Mouse (Mus musculus) granulocyte monocyte progenitor cell, adult 5-6 weeks (primary cell): ENCODE data around the gene Cfap126. TPM values are rescaled to one million over a fixed set of nuclear protein-coding genes. Genes with fewer than 3 reads are reported as not detected.

Experiments
- ATAC-seq: replicated peaks from 2 replicates; pipeline ENCODE4 v1.8.0; 2016; ENCODE audit warnings: mild to moderate bottlenecking, moderate TSS enrichment, inconsistent platforms; ENCODE audit not compliant: poor library complexity, severe bottlenecking
- total RNA-seq, 2 experiments: library from RNA; stranded (forward) in 1 of 2; stranded (reverse) in 1 of 2; fragments of 200-712, 200-1000 nt in 1 of 2; fragments of >200 nt in 1 of 2; fragmentation: Nextera tagmentation in 1 of 2; gene quantifications; 2 replicates each; pipeline ENCODE4 v1.2.3; 2014 to 2017

Cfap126 gene
- total RNA-seq, 2 experiments from 2014 or later: 1.5 to 1.7 TPM

DNA sequence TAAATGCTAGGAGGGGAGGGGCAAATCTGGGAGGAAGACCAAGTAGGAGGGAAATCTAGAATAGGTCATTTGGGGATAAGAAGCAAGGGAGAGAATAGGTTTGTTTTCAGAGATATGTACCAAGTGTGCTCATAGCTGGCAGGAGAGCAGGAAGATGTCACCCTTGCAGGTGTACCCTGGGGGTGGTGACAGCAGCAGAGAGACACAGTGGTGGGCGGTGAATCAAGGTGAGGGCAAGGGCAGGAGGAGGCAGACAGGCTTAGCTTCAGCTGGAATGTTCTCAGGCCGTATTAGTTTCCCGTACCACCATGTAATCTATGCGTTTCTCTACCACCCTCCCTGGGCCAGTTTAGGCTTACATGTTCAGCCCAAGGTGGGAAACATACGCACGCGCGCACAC lies 59.1 kb downstream of the Cfap126 start:
- no peak for ATAC-seq

Other genes starting within 250 kb of the Cfap126 start
- gene Atf6, start 246.1 kb upstream of the Cfap126 start, total RNA-seq (2014; fragmentation: Nextera tagmentation): 19.2 and 27.1 TPM in 2 replicates
- 27.5 and 30.5 TPM in 2 replicates for gene Atf6, start 246.1 kb upstream of the Cfap126 start, total RNA-seq (2017)
- not detected in 2 replicates for gene Gm26620, start 228.9 kb upstream of the Cfap126 start, total RNA-seq (2014; fragmentation: Nextera tagmentation)
- not detected in 2 replicates for gene Gm26620, start 228.9 kb upstream of the Cfap126 start, total RNA-seq (2017)
- 16.9 and 18.2 TPM in 2 replicates for gene Dusp12, start 228.4 kb upstream of the Cfap126 start, total RNA-seq (2014; fragmentation: Nextera tagmentation)
- gene Dusp12, start 228.4 kb upstream of the Cfap126 start, total RNA-seq (2017): 10.3 and 10.9 TPM in 2 replicates
- gene Fcrlb, start 201.0 kb upstream of the Cfap126 start, total RNA-seq (2014; fragmentation: Nextera tagmentation): not detected in 2 replicates
- not detected in 2 replicates for gene Fcrlb, start 201.0 kb upstream of the Cfap126 start, total RNA-seq (2017)
- gene Fcrla, start 186.3 kb upstream of the Cfap126 start, total RNA-seq (2014; fragmentation: Nextera tagmentation): not detected in 2 replicates
- gene Fcrla, start 186.3 kb upstream of the Cfap126 start, total RNA-seq (2017): not detected in 2 replicates
- gene Fcgr2b, start 137.4 kb upstream of the Cfap126 start, total RNA-seq (2014; fragmentation: Nextera tagmentation): 106 and 115 TPM in 2 replicates
- gene Fcgr2b, start 137.4 kb upstream of the Cfap126 start, total RNA-seq (2017): 106 and 143 TPM in 2 replicates
- 0.58 and 2.9 TPM in 2 replicates for gene Fcgr4, start 95.0 kb upstream of the Cfap126 start, total RNA-seq (2014; fragmentation: Nextera tagmentation)
- 3.1 and 3.5 TPM in 2 replicates for gene Fcgr4, start 95.0 kb upstream of the Cfap126 start, total RNA-seq (2017)
- gene Fcgr3, start 49.0 kb upstream of the Cfap126 start, total RNA-seq (2014; fragmentation: Nextera tagmentation): 274 and 310 TPM in 2 replicates
- 498 and 520 TPM in 2 replicates for gene Fcgr3, start 49.0 kb upstream of the Cfap126 start, total RNA-seq (2017)
- 119 and 151 TPM in 2 replicates for gene Sdhc, start 36.7 kb downstream of the Cfap126 start, total RNA-seq (2014; fragmentation: Nextera tagmentation)
- gene Sdhc, start 36.7 kb downstream of the Cfap126 start, total RNA-seq (2017): 110 and 112 TPM in 2 replicates
- 2.0 TPM in 1 of 2 replicates, not detected in the other for gene Mpz, start 36.8 kb downstream of the Cfap126 start, total RNA-seq (2014; fragmentation: Nextera tagmentation)
- gene Mpz, start 36.8 kb downstream of the Cfap126 start, total RNA-seq (2017): not detected in 2 replicates
- gene Pcp4l1, start 82.3 kb downstream of the Cfap126 start, total RNA-seq (2014; fragmentation: Nextera tagmentation): 11.7 and 11.8 TPM in 2 replicates
- 13.7 TPM in 2 replicates for gene Pcp4l1, start 82.3 kb downstream of the Cfap126 start, total RNA-seq (2017)
- not detected in 2 replicates for gene Nr1i3, start 100.1 kb downstream of the Cfap126 start, total RNA-seq (2014; fragmentation: Nextera tagmentation)
- gene Nr1i3, start 100.1 kb downstream of the Cfap126 start, total RNA-seq (2017): 0.10 and 0.17 TPM in 2 replicates
- gene Tomm40l, start 108.6 kb downstream of the Cfap126 start, total RNA-seq (2014; fragmentation: Nextera tagmentation): 30.1 and 30.3 TPM in 2 replicates
- gene Tomm40l, start 108.6 kb downstream of the Cfap126 start, total RNA-seq (2017): 20.7 and 21.2 TPM in 2 replicates
- gene Apoa2, start 111.1 kb downstream of the Cfap126 start, total RNA-seq (2014; fragmentation: Nextera tagmentation): 4.5 and 6.9 TPM in 2 replicates
- gene Apoa2, start 111.1 kb downstream of the Cfap126 start, total RNA-seq (2017): 3.7 and 8.0 TPM in 2 replicates
- 327 and 359 TPM in 2 replicates for gene Fcer1g, start 120.4 kb downstream of the Cfap126 start, total RNA-seq (2014; fragmentation: Nextera tagmentation)
- gene Fcer1g, start 120.4 kb downstream of the Cfap126 start, total RNA-seq (2017): 143 and 171 TPM in 2 replicates
- gene Adamts4, start 136.5 kb downstream of the Cfap126 start, total RNA-seq (2014; fragmentation: Nextera tagmentation): not detected in 2 replicates
- not detected in 2 replicates for gene Adamts4, start 136.5 kb downstream of the Cfap126 start, total RNA-seq (2017)
- gene Ndufs2, start 137.5 kb downstream of the Cfap126 start, total RNA-seq (2014; fragmentation: Nextera tagmentation): 270 and 271 TPM in 2 replicates
- 358 and 391 TPM in 2 replicates for gene Ndufs2, start 137.5 kb downstream of the Cfap126 start, total RNA-seq (2017)
- 24.7 and 25.6 TPM in 2 replicates for gene B4galt3, start 156.4 kb downstream of the Cfap126 start, total RNA-seq (2014; fragmentation: Nextera tagmentation)
- gene B4galt3, start 156.4 kb downstream of the Cfap126 start, total RNA-seq (2017): 14.7 and 19.0 TPM in 2 replicates
- gene Ppox, start 167.3 kb downstream of the Cfap126 start, total RNA-seq (2014; fragmentation: Nextera tagmentation): 22.5 and 37.6 TPM in 2 replicates
- 16.8 and 25.3 TPM in 2 replicates for gene Ppox, start 167.3 kb downstream of the Cfap126 start, total RNA-seq (2017)
- 34.7 and 37.6 TPM in 2 replicates for gene Usp21, start 174.1 kb downstream of the Cfap126 start, total RNA-seq (2014; fragmentation: Nextera tagmentation)
- gene Usp21, start 174.1 kb downstream of the Cfap126 start, total RNA-seq (2017): 20.0 and 22.8 TPM in 2 replicates
- 142 and 143 TPM in 2 replicates for gene Ufc1, start 181.1 kb downstream of the Cfap126 start, total RNA-seq (2014; fragmentation: Nextera tagmentation)
- 108 and 113 TPM in 2 replicates for gene Ufc1, start 181.1 kb downstream of the Cfap126 start, total RNA-seq (2017)
- 16.4 and 17.1 TPM in 2 replicates for gene Dedd, start 215.2 kb downstream of the Cfap126 start, total RNA-seq (2014; fragmentation: Nextera tagmentation)
- gene Dedd, start 215.2 kb downstream of the Cfap126 start, total RNA-seq (2017): 12.9 and 16.8 TPM in 2 replicates
- gene Nit1, start 231.7 kb downstream of the Cfap126 start, total RNA-seq (2014; fragmentation: Nextera tagmentation): 28.1 and 30.3 TPM in 2 replicates
- 24.6 and 33.8 TPM in 2 replicates for gene Nit1, start 231.7 kb downstream of the Cfap126 start, total RNA-seq (2017)
- gene Pfdn2, start 231.8 kb downstream of the Cfap126 start, total RNA-seq (2014; fragmentation: Nextera tagmentation): 35.6 and 62.6 TPM in 2 replicates
- gene Pfdn2, start 231.8 kb downstream of the Cfap126 start, total RNA-seq (2017): 15.2 and 28.0 TPM in 2 replicates
- gene Klhdc9, start 246.9 kb downstream of the Cfap126 start, total RNA-seq (2014; fragmentation: Nextera tagmentation): not detected in 2 replicates
- gene Klhdc9, start 246.9 kb downstream of the Cfap126 start, total RNA-seq (2017): 0.52 and 0.77 TPM in 2 replicates